Mouse (Mus musculus) bone marrow macrophage, adult 2 months (primary cell): ENCODE data around the gene Zfp655. TPM values are rescaled to one million over a fixed set of nuclear protein-coding genes. Genes with fewer than 3 reads are reported as not detected.

Experiments used
- H3K27ac ChIP-seq: 2 replicates; pipeline ENCODE4 v1.5.1; 2012; ENCODE audit warnings: low read depth, low read length; ENCODE audit not compliant: insufficient read depth
- H3K4me1 ChIP-seq: 2 replicates; pipeline ENCODE4 v1.6.1; 2012; ENCODE audit warnings: low read length; ENCODE audit not compliant: control insufficient read depth, insufficient read depth
- H3K4me3 ChIP-seq: 2 replicates; pipeline ENCODE4 v1.5.1; 2012; ENCODE audit warnings: mild to moderate bottlenecking, low read length, moderate library complexity; ENCODE audit not compliant: insufficient read depth
- CTCF ChIP-seq: IDR thresholded peaks from 2 replicates; pipeline ENCODE4 v1.5.1; 2012; ENCODE audit warnings: low read depth, mild to moderate bottlenecking, low read length, moderate library complexity
- POLR2A ChIP-seq: IDR thresholded peaks from 2 replicates; pipeline ENCODE4 v1.6.1; 2012; ENCODE audit warnings: mild to moderate bottlenecking, low read depth, low read length, borderline replicate concordance
- polyA plus RNA-seq: library from polyadenylated mRNA; stranded (reverse); fragments of >200 nt; gene quantifications from 2 replicates; pipeline ENCODE4 v1.2.4, GENCODE M21; 2012; ENCODE audit not compliant: missing spikeins, insufficient read depth, insufficient read length

Zfp655 gene
- polyA plus RNA-seq, 1 experiment: 27.5 TPM

DNA sequence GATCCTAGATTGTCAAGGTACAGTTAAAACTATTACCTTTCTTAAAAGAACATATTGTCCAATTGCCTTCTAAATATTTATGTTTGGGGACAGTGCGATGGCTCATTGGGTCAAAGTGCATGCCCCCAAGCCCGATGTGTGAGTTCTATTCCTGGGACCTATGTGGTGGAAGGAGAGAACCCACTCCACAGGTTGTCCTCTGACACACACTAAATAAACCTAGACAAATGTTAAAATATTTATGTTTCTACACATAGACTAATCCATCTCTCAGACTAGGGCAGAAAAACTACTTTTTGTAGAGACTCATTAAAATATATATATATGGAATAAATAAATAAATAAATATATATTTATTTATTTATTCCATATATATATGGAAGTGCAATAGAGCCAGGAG lies 48.4 kb downstream of the Zfp655 start:
- H3K27ac ChIP-seq: no peak overlapping the region
- peaks cover 8% of the 10 kb centered on the region for H3K4me1 ChIP-seq
- H3K4me3 ChIP-seq: no peak overlapping the region
- TF ChIP-seq CTCF (no peak), POLR2A (no peak)

DNA sequence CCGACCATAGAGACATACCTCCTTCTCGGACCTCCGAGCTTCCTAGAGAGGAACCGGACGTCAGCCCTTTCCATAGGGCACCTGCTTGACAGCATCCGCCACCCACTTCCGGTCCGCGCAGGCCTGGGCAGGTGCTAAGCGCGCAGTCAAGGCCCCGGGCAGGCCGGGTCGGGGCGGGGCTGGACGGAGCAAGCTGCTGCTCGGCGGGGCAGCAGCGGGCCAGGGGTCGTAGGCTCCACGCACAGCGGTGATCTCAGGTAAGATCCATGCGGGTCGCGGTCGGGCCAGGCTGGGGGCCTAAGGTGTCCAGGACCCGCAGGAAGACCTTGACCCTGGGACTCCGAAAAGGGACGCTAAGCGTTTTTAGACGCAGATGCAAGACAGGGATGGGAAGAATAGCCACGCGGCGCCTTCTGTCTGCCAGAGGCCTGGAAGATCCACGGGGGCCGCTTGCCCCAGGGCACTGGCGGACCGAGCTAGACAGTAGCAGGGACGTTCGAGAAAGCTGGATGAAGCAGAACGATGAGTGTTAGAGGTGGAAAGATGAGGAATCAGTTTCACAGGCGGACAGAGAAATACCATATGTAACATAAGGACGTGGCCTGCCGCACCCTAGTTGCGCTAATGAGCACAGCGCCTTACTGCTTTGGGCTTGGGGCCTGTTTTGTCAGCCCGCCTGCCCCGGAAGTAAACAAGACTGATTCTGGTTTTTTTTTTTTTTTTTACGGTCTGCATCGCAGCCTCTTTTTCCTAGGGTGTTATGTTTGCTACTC lies 49.0 kb downstream of the Zfp655 start, which contains the start of gene Zscan25:
Zscan25 (plus strand) TSS at position 130 of the 773 bp plus-strand sequence.
- peak within 1 kb of the TSS; percentile 100 for H3K4me3 ChIP-seq
- TF ChIP-seq POLR2A: no peak; the same call in 1 of the 2 replicates
- H3K4me1 ChIP-seq: peaks cover 8% of the 10 kb centered on the region
- H3K27ac ChIP-seq: peak within 1 kb of the TSS; percentile 87

DNA sequence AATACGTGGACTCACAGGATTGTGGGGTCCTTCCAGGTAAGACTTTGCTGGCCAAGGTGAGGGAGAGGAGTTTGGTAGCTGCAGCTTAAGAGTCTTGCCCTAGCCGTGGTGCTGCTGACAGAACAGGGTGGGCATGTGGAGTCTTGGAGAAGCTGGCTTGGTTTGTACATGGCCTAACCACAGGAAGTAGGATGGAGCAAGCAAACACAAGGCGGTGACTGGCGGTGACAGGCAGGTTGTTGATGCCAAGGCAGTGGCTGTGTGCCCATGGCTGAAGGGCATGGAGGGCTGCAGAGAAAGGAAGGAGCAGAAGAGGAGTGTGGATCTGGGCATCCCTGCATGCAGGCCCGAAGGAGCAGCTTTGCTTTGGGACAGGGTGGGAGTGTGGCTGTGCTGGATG lies 56.9 kb downstream of the Zfp655 start:
- H3K4me3 ChIP-seq: no peak overlapping the region
- 0 out of 2 replicates have a peak, but pooled peaks cover 2% of the 10 kb centered on the region for H3K4me1 ChIP-seq
- TF ChIP-seq CTCF (no peak), POLR2A (no peak)
- no peak overlapping the region for H3K27ac ChIP-seq

DNA sequence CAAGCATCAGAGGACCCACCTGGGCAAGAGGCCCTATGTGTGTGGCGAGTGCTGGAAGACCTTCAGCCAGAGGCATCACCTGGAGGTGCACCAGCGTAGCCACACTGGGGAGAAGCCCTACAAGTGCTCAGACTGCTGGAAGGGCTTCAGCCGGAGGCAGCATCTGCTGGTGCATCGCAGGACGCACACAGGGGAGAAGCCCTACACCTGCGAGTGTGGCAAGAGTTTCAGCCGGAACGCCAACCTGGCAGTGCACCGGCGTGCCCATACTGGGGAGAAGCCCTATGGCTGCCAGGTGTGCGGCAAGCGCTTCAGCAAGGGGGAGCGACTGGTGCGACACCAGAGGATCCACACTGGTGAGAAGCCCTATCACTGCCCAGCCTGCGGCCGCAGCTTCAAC lies 59.2 kb downstream of the Zfp655 start:
- TF ChIP-seq CTCF (no peak), POLR2A (no peak)
- Histone ChIP-seq H3K4me1 (0 out of 2 replicates have a peak, but pooled peaks cover 2% of the 10 kb centered on the region), H3K27ac (no peak overlapping the region), H3K4me3 (no peak overlapping the region)

DNA sequence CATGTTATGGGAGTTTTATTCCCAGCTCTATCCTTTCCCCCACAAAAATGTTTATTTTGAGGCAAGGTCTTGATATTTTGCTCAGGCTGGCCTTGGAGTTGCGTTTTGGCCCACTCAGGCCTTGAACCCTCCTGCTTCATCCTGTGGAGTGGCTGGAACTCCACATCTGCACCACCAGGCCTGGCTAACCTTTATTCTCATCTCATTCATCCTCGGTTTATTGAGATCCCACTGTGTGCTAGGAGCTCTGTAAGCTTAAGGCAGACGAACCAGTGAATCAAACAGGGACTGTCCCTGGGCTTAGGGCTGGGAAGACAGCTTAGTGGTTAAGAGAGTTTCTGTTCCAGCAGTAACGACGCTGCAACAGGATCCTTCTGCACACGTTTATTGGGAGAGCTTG lies 60.9 kb downstream of the Zfp655 start:
- TF ChIP-seq CTCF: no peak
- no peak overlapping the region for H3K4me3 ChIP-seq
- H3K4me1 ChIP-seq: 0 out of 2 replicates have a peak, but pooled peaks cover 2% of the 10 kb centered on the region
- no peak overlapping the region for H3K27ac ChIP-seq

Other genes with a start within 250 kb of the Zfp655 start
- gene Gm4871, start 199.0 kb upstream of the Zfp655 start, polyA plus RNA-seq: not detected in 2 replicates
- not detected in 2 replicates for gene 1700018F24Rik, start 188.7 kb upstream of the Zfp655 start, polyA plus RNA-seq
- gene Arpc1a, start 147.9 kb upstream of the Zfp655 start, polyA plus RNA-seq: 78.6 and 92.3 TPM in 2 replicates
- not detected in 2 replicates for gene Kpna7, start 147.7 kb upstream of the Zfp655 start, polyA plus RNA-seq
- gene Arpc1b, start 117.5 kb upstream of the Zfp655 start, polyA plus RNA-seq: 829 and 891 TPM in 2 replicates
- 72.8 and 76.5 TPM in 2 replicates for gene Pdap1, start 91.5 kb upstream of the Zfp655 start, polyA plus RNA-seq
- 128 and 135 TPM in 2 replicates for gene Bud31, start 91.4 kb upstream of the Zfp655 start, polyA plus RNA-seq
- gene Ptcd1, start 64.6 kb upstream of the Zfp655 start, polyA plus RNA-seq: 10.0 and 11.4 TPM in 2 replicates
- 24.9 and 25.7 TPM in 2 replicates for gene Cpsf4, start 64.5 kb upstream of the Zfp655 start, polyA plus RNA-seq
- 271 and 314 TPM in 2 replicates for gene Atp5j2, start 39.7 kb upstream of the Zfp655 start, polyA plus RNA-seq
- 8.0 and 8.4 TPM in 2 replicates for gene Zkscan14, start 29.8 kb upstream of the Zfp655 start, polyA plus RNA-seq
- gene Zkscan5, start 27.2 kb upstream of the Zfp655 start, polyA plus RNA-seq: 7.8 and 9.5 TPM in 2 replicates
- 6.9 and 7.7 TPM in 2 replicates for gene Zscan25, start 48.8 kb downstream of the Zfp655 start, polyA plus RNA-seq
- not detected in 2 replicates for gene Cyp3a57, start 113.6 kb downstream of the Zfp655 start, polyA plus RNA-seq
- gene Cyp3a16, start 238.0 kb downstream of the Zfp655 start, polyA plus RNA-seq: not detected in 2 replicates